Mouse (Mus musculus): ENCODE data around the gene Med15. TPM values are rescaled to one million over a fixed set of nuclear protein-coding genes. Genes with fewer than 3 reads are reported as not detected.
"Not testable (repeated sequence)": the region's sequence is repeated elsewhere in the genome, so short reads cannot be mapped to it uniquely, and the experiment has no call there.

The Med15 gene
- polyA plus RNA-seq, 1 experiment from 2014 or later = 50.9 TPM

DNA sequence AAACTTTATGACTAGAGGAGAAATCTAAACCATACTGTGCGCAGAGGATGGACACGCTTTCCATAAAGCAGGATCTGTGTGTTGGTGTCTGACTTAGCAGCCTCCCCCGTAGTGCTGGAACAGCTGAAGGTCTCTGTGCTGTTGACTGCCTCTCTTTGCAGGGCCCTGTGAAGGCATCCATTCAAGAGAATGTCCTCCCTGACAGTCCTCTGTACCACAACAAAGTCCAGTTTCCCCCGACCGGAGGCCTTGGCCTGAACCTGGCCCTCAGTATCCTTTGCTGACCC is 106.5 kb downstream of the Med15 start:
- no peak for DNase-seq (ENCODE audit: low spot score)
- Histone ChIP-seq H3K4me3 (ENCODE audit: low read depth, low read length) (no peak overlapping the region), H3K4me1 (replicated peaks; ENCODE audit: control insufficient read depth, insufficient read depth, low read length) (no peaks in the 10 kb centered on the region), H3K9ac (ENCODE audit: low read length) (no peak overlapping the region), H3K4me2 (ENCODE audit: low read depth, low read length, severe bottlenecking) (no peak overlapping the region), H3K36me3 (ENCODE audit: control insufficient read depth, insufficient read depth, low read length) (peaks cover 3% of the 10 kb centered on the region; the same call in 1 of the 2 replicates), H3K27me3 (ENCODE audit: control insufficient read depth, insufficient read depth, low read length) (no peaks in the 10 kb centered on the region), H3K9me3 (ENCODE audit: control insufficient read depth, low read length) (no peaks in the 10 kb centered on the region), H3K27ac (ENCODE audit: low read depth, low read length) (no peak overlapping the region)
- no peak for ATAC-seq (replicated peaks; ENCODE audit: low FRiP score)
- WGBS = 94% methylated on average over 5 of the region's 5 CpGs

DNA sequence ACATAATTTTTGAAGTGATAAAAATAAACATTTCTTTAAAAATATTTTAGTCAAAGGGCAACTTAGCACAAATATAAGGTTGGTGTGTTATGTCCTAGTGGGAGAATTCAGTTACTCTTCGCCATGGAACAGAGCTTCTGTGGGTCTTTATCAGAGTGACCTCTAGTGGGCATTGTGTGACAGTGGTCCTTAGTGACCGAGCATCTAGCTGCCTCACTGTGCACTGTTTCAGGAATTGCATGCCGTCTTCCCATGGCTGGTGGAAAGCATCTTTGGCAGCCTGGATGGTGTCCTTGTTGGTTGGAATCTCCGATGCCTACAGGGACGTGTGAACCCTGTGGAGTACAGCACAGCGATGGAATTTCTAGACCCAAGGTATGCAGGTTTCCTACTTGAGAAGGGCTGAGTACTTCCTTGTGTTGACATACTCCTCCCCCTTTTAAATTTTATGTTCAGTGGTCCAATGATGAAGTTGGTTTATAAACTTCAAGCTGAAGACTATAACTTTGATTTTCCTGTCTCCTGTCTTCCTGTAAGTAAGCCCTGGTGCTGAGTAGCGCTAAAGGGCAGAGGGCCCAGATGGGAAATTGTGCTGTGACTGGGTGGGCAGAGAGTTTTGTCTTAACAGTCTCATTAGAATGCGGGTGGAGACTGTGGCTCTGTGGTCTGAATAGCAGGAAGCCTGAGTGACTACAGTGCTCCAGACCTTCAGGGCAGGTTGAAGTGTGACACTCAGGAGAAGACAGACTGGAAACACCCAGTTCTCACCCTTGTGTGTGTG is 107.0 kb downstream of the Med15 start:
- Histone ChIP-seq H3K27me3 (ENCODE audit: control insufficient read depth, insufficient read depth, low read length) (no peaks in the 10 kb centered on the region), H3K4me2 (ENCODE audit: low read depth, low read length, severe bottlenecking) (no peak overlapping the region), H3K36me3 (ENCODE audit: control insufficient read depth, insufficient read depth, low read length) (peaks cover 3% of the 10 kb centered on the region; the same call in 1 of the 2 replicates), H3K9ac (ENCODE audit: low read length) (no peak overlapping the region), H3K9me3 (ENCODE audit: control insufficient read depth, low read length) (no peaks in the 10 kb centered on the region), H3K27ac (ENCODE audit: low read depth, low read length) (no peak overlapping the region), H3K4me1 (replicated peaks; ENCODE audit: control insufficient read depth, insufficient read depth, low read length) (no peaks in the 10 kb centered on the region), H3K4me3 (ENCODE audit: low read depth, low read length) (no peak overlapping the region)
- ATAC-seq (replicated peaks; ENCODE audit: low FRiP score) (no peak), DNase-seq (ENCODE audit: low spot score) (no peak)
- WGBS = 73% methylated on average over 8 of the region's 8 CpGs

DNA sequence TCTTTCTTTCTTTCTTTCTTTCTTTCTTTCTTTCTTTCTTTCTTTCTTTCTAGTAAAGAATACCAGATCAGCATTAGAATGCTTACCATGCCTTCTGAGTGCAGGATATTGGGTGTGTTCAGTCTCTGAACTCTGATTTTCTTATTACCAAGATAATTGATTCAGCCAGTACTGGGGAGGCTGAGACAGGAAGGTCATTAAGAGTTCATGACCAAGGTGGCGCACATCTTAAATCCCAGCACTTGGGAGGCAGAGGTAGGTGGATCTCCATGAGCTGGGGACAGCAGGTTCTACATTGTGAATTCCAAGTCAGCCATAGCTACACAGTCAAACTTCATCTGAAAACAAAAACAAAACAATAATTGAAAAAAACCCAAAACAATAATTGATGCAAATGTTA is 110.8 kb downstream of the Med15 start:
- no peaks in the 10 kb centered on the region; the same call in 1 of the 2 replicates for H3K36me3 ChIP-seq (ENCODE audit: control insufficient read depth, insufficient read depth, low read length)
- no peak overlapping the region for H3K4me3 ChIP-seq (ENCODE audit: low read depth, low read length)
- H3K4me1 ChIP-seq (replicated peaks; ENCODE audit: control insufficient read depth, insufficient read depth, low read length) = peaks cover 4% of the 10 kb centered on the region; the same call in 1 of the 2 replicates
- H3K27ac ChIP-seq (ENCODE audit: low read depth, low read length) = no peak overlapping the region
- DNase-seq (ENCODE audit: low spot score) = no peak
- no peaks in the 10 kb centered on the region for H3K9me3 ChIP-seq (ENCODE audit: control insufficient read depth, low read length)
- ATAC-seq (replicated peaks; ENCODE audit: low FRiP score) = no peak
- no peak overlapping the region for H3K4me2 ChIP-seq (ENCODE audit: low read depth, low read length, severe bottlenecking)
- no peak overlapping the region for H3K9ac ChIP-seq (ENCODE audit: low read length)
- no peaks in the 10 kb centered on the region for H3K27me3 ChIP-seq (ENCODE audit: control insufficient read depth, insufficient read depth, low read length)
- 94% methylated on average over 1 of the region's 1 CpGs for WGBS

DNA sequence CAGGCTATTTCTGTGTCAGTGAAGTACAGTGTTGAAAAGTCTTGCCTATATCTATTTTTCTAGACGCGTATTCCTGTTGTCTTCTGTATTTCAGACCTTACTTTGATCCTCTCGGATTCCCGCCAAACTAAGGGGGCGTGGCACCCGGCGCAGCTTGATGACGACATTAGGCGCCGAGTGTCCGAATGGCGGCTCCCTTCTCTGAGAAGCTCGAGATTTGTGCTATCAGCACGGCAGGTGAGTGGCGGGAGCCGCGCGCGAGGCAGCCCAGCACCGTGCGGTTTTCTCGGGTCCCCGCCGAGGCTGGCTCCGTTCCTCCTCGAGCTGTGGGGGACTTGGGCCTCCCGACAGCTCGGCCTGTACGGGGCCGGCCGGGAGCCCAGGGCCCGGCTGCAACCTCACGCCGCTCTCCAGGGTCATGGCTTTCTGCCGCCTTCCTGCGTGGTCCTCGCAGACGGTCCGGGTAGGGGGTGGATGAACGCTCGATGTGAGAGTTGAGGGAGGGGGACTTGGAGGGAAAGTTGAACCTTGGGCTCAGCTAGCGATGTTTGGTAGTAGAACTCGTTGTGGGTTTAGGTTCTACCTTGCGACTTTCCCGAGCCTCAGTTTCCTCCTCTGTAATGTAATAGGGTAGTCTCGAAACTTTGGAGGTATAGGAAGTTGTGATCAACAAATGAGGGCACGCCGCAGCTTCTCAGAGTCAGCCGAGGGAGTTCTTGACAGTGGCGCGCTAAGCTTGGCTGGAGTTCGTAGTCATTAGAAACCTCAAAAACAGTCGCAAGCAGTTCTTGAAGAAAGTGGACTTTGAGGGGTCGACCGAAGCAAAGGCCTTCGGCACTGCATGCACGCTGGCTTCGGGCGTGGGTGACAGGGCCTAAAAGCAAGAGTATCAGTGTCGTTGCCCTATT is 113.2 kb downstream of the Med15 start, which contains the start of gene Smpd4:
Smpd4 (plus strand) TSS at position 157 of the 908 bp plus-strand sequence.
- 4% methylated on average over 60 of the region's 60 CpGs for WGBS
- DNase-seq (ENCODE audit: low spot score) (peak; percentile 96), ATAC-seq (replicated peaks; ENCODE audit: low FRiP score) (peak; percentile 79)
- H3K27ac ChIP-seq (ENCODE audit: low read depth, low read length) = no peak within 1 kb of the TSS
- H3K9me3 ChIP-seq (ENCODE audit: control insufficient read depth, low read length) = no peaks in the 10 kb centered on the region
- H3K27me3 ChIP-seq (ENCODE audit: control insufficient read depth, insufficient read depth, low read length) = no peaks in the 10 kb centered on the region
- no peaks in the 10 kb centered on the region; the same call in 1 of the 2 replicates for H3K36me3 ChIP-seq (ENCODE audit: control insufficient read depth, insufficient read depth, low read length)
- H3K4me1 ChIP-seq (replicated peaks; ENCODE audit: control insufficient read depth, insufficient read depth, low read length) = peaks cover 4% of the 10 kb centered on the region; the same call in 1 of the 2 replicates
- H3K4me2 ChIP-seq (ENCODE audit: low read depth, low read length, severe bottlenecking) = peak within 1 kb of the TSS; percentile 79
- H3K9ac ChIP-seq (ENCODE audit: low read length) = peak within 1 kb of the TSS; percentile 93
- H3K4me3 ChIP-seq (ENCODE audit: low read depth, low read length) = peak within 1 kb of the TSS; percentile 89

DNA sequence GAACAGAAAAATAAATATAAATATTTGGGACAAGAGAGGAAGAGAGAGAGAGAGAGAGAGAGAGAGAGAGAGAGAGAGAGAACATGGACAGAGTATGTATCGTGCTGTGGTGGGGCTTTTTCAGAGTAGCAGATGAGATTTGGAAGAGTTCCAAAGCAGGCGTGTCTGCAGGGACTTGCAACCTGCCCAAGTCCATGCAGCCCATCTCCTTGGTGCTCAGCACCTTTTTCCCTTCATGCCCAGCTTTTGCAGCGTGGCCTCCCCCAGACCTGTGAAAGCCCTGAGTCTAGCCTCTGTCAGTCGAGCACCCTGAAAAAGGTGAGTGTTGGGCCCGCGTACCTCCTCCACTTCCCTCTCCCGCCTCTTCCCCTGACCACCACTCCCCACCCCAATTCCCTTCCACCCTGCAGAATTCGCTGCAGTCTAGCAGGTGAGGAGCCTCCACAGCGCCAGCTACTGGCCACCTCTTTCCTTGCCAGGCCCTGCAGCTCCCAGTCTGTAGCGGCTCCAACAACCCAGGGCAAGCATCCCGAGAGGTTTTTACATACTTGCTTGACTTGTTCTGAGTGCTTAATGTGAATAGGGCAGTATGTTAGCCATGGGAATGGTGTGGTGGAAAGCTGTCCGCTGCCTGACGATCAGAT is 114.6 kb downstream of the Med15 start:
- Histone ChIP-seq H3K4me1 (replicated peaks; ENCODE audit: control insufficient read depth, insufficient read depth, low read length) (peaks cover 4% of the 10 kb centered on the region; the same call in 1 of the 2 replicates), H3K9me3 (ENCODE audit: control insufficient read depth, low read length) (no peaks in the 10 kb centered on the region), H3K4me3 (ENCODE audit: low read depth, low read length) (no peak overlapping the region), H3K27me3 (ENCODE audit: control insufficient read depth, insufficient read depth, low read length) (no peaks in the 10 kb centered on the region), H3K9ac (ENCODE audit: low read length) (0 out of 2 replicates have a peak overlapping the region, but pooled peaks have one; percentile 14), H3K4me2 (ENCODE audit: low read depth, low read length, severe bottlenecking) (no peak overlapping the region), H3K27ac (ENCODE audit: low read depth, low read length) (no peak overlapping the region), H3K36me3 (ENCODE audit: control insufficient read depth, insufficient read depth, low read length) (no peaks in the 10 kb centered on the region; the same call in 1 of the 2 replicates)
- ATAC-seq (replicated peaks; ENCODE audit: low FRiP score) = peak; percentile 49
- WGBS = 18% methylated on average over 13 of the region's 13 CpGs
- DNase-seq (ENCODE audit: low spot score) = peak; percentile 83

DNA sequence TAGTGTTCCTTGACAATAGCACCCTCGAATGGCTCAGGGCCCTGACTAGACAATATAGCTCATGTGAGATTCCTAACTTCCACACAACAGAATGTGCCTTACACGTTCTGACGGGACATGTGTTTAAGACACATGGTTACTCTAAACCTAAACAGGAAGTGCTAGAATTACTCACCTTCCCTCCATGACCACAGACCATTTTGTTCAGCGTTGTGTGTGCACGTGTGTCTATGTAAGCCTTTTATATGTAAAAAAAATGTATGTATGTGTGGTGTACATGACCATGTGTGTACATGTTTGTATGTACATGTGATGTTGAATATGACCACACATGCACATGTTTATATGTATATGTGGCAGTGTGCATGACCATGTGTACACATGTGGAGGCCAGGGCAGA is 116.5 kb downstream of the Med15 start:
- H3K9ac ChIP-seq (ENCODE audit: low read length) = no peak overlapping the region
- no peaks in the 10 kb centered on the region for H3K27me3 ChIP-seq (ENCODE audit: control insufficient read depth, insufficient read depth, low read length)
- H3K4me3 ChIP-seq (ENCODE audit: low read depth, low read length) = no peak overlapping the region
- H3K4me2 ChIP-seq (ENCODE audit: low read depth, low read length, severe bottlenecking) = no peak overlapping the region
- no peak overlapping the region for H3K27ac ChIP-seq (ENCODE audit: low read depth, low read length)
- ATAC-seq (replicated peaks; ENCODE audit: low FRiP score) (no peak), DNase-seq (ENCODE audit: low spot score) (no peak)
- peaks cover 4% of the 10 kb centered on the region; the same call in 1 of the 2 replicates for H3K4me1 ChIP-seq (replicated peaks; ENCODE audit: control insufficient read depth, insufficient read depth, low read length)
- H3K36me3 ChIP-seq (ENCODE audit: control insufficient read depth, insufficient read depth, low read length) = no peaks in the 10 kb centered on the region
- H3K9me3 ChIP-seq (ENCODE audit: control insufficient read depth, low read length) = no peaks in the 10 kb centered on the region
- WGBS = 93% methylated on average over 5 of the region's 5 CpGs

DNA sequence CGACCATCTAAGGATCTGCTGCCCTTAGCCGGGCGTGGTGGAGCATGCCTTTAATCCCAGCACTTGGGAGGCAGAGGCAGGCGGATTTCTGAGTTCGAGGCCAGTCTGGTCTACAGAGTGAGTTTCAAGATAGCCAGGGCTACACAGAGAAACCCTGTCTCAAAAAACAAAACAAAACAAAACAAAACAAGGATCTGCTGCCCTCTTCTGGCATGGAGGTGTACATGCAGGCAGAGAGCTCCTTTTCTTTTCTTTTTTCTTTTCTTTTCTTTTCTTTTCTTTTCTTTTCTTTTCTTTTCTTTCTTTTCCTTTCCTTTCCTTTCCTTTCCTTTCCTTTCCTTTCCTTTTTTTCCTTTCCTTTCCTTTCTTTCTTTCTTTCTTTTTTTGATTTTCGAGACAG is 118.0 kb downstream of the Med15 start:
- H3K4me3 ChIP-seq (ENCODE audit: low read depth, low read length); H3K9me3 ChIP-seq (ENCODE audit: control insufficient read depth, low read length); H3K9ac ChIP-seq (ENCODE audit: low read length); H3K27me3 ChIP-seq (ENCODE audit: control insufficient read depth, insufficient read depth, low read length); ATAC-seq (replicated peaks; ENCODE audit: low FRiP score); H3K4me2 ChIP-seq (ENCODE audit: low read depth, low read length, severe bottlenecking); DNase-seq (ENCODE audit: low spot score); H3K36me3 ChIP-seq (ENCODE audit: control insufficient read depth, insufficient read depth, low read length); H3K4me1 ChIP-seq (replicated peaks; ENCODE audit: control insufficient read depth, insufficient read depth, low read length); H3K27ac ChIP-seq (ENCODE audit: low read depth, low read length): not testable (repeated sequence)
- WGBS = 93% methylated on average over 6 of the region's 6 CpGs

DNA sequence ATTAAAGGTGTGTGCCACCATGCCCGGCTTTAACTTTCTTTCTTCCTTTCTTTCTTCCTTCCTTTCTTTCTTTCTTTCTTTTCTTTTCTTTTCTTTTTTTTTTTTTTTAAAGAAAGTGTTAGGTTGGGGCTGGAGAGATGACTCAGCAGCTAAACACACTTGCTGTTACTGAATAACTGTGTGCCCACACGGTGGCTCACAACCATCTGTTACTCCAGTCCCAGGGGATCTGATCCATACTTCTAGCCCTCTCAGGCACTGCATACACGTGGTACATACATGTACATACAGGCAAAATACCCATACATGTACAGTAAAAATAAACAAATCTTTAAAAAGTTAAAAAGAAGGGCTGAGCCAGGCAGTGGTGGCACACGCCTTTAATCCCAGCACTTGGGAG is 121.3 kb downstream of the Med15 start:
- Histone ChIP-seq H3K36me3 (ENCODE audit: control insufficient read depth, insufficient read depth, low read length) (no peaks in the 10 kb centered on the region), H3K9ac (ENCODE audit: low read length) (no peak overlapping the region), H3K9me3 (ENCODE audit: control insufficient read depth, low read length) (no peaks in the 10 kb centered on the region), H3K27me3 (ENCODE audit: control insufficient read depth, insufficient read depth, low read length) (no peaks in the 10 kb centered on the region), H3K4me3 (ENCODE audit: low read depth, low read length) (no peak overlapping the region), H3K27ac (ENCODE audit: low read depth, low read length) (no peak overlapping the region), H3K4me2 (ENCODE audit: low read depth, low read length, severe bottlenecking) (no peak overlapping the region), H3K4me1 (replicated peaks; ENCODE audit: control insufficient read depth, insufficient read depth, low read length) (no peaks in the 10 kb centered on the region)
- 88% methylated on average over 4 of the region's 4 CpGs for WGBS
- no peak for DNase-seq (ENCODE audit: low spot score)
- no peak for ATAC-seq (replicated peaks; ENCODE audit: low FRiP score)

Data from forebrain, embryonic 11.5 days (tissue).